Mouse (Mus musculus): ENCODE measurements around the gene Vav3.

- no peak for TF ChIP-seq CTCF (IDR thresholded peaks at IDR 0.05; ENCODE audit: low read depth, low read length)
- TF ChIP-seq POLR2A (IDR thresholded peaks at IDR 0.05; ENCODE audit: insufficient read depth, low read length), result no peak
- no peak for TF ChIP-seq EP300 (IDR thresholded peaks at IDR 0.05; ENCODE audit: insufficient read depth, low read depth, low read length)
These were observed 233.2 kb downstream of the Vav3 start for GRCm38 (mm10) chr3:109573549-109574146.
